Mouse (Mus musculus): ENCODE measurements around the gene Arf3. TPM values are rescaled to one million over a fixed set of nuclear protein-coding genes. Genes with fewer than 3 reads are reported as not detected.
A peak's percentile ranks its signal among the peaks of the same experiment; 100 is the strongest.

Gene Arf3
- polyA plus RNA-seq, 1 experiment from 2014 or later = 34.7 TPM

DNA sequence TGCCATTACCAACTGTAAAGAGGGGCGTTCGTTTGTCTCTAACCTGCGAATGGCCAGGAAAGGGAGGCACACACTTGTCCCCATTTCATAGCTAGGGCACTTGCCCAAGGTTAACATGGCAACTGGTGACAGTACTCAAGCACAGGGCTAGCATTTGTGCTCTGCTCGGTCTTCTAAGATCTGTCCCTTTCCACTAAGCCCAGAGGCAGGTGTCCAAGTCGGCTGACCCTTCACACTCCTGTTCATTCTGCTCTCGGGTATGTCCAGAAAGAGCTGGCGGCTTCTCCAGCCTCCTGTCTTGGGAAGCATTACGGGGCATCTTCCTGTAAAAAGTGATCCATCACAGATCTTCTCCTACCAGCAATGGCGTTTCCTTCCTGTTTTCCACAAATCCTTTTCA is 34.6 kb downstream of the Arf3 start:
- Histone ChIP-seq H3K27me3 (ENCODE audit: control insufficient read depth, insufficient read depth, low read length) (no peaks in the 10 kb centered on the region), H3K4me3 (ENCODE audit: low read depth, low read length) (peak overlapping the region; percentile 49), H3K4me1 (ENCODE audit: control insufficient read depth, insufficient read depth, low read length) (peaks cover 26% of the 10 kb centered on the region), H3K36me3 (ENCODE audit: control insufficient read depth, insufficient read depth, low read length) (no peaks in the 10 kb centered on the region), H3K9ac (ENCODE audit: low read length) (no peak overlapping the region), H3K4me2 (ENCODE audit: low read depth, severe bottlenecking) (peak overlapping the region; percentile 95; the same call in 1 of the 2 replicates), H3K9me3 (ENCODE audit: control insufficient read depth, low read length) (no peaks in the 10 kb centered on the region), H3K27ac (replicated peaks; ENCODE audit: low read depth, low read length) (no peak overlapping the region)
- WGBS = 39% methylated on average over 9 of the region's 9 CpGs
- DNase-seq (ENCODE audit: low spot score) = no peak
- ATAC-seq (ENCODE audit: insufficient number of reproducible peaks, low FRiP score, low TSS enrichment, low read depth) = no peak

DNA sequence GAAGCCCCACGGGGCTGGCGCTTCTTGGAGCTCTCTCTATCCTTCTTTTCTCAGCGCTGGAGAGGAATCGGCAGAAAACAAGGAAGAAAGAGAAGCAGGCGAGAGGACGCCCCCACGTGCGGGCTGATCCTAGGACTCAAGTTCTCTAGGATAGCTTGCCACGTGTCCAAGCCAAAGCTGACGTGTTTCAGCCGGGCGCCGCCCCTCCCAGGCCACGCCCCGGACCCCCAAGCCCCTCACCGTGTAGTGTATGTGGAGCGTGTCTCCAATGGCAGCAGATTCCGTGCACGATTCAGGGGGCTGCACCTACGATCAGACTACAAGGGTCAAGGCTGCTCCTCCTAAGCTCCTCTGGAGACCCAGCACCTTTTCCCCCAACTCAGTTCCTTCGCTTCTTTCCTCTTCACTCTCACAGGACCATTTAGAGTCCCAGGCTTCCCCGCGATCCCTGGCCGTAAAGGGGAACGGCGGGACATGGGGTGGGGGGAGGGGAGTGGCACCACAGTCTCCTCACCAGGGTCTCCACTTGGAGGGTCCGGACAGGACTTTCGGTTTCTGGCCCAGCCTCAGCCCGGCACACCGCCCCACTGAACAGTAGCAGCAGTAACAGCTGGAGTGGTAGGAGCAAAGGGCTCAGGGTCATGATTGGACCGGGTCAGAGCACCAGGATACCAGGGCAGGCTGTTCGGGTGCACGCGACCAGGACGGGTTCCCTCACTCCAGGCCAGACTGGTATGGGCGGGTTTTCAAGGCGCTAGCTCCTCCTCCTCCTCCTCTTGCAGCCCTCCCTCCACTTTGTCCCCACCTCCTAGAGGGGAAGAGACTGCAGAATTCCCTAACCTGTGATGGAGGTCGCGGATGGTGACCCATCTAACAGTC is 35.3 kb downstream of the Arf3 start, which contains the start of gene Fkbp11:
Gene Fkbp11 (minus strand): TSS at position 756 of the 879 bp plus-strand sequence.
- Histone ChIP-seq H3K36me3 (ENCODE audit: control insufficient read depth, insufficient read depth, low read length) (no peaks in the 10 kb centered on the region), H3K4me2 (ENCODE audit: low read depth, severe bottlenecking) (peak within 1 kb of the TSS; percentile 95), H3K4me1 (ENCODE audit: control insufficient read depth, insufficient read depth, low read length) (peaks cover 29% of the 10 kb centered on the region), H3K27ac (replicated peaks; ENCODE audit: low read depth, low read length) (0 out of 2 replicates have a peak within 1 kb of the TSS, but pooled peaks have one; percentile 21), H3K27me3 (ENCODE audit: control insufficient read depth, insufficient read depth, low read length) (no peaks in the 10 kb centered on the region), H3K9ac (ENCODE audit: low read length) (peak within 1 kb of the TSS; percentile 64), H3K4me3 (ENCODE audit: low read depth, low read length) (peak within 1 kb of the TSS; percentile 49), H3K9me3 (ENCODE audit: control insufficient read depth, low read length) (no peaks in the 10 kb centered on the region)
- peak; percentile 77 for ATAC-seq (ENCODE audit: insufficient number of reproducible peaks, low FRiP score, low TSS enrichment, low read depth)
- peak; percentile 83 for DNase-seq (ENCODE audit: low spot score)
- 1% methylated on average over 37 of the region's 39 CpGs for whole genome bisulfite sequencing

DNA sequence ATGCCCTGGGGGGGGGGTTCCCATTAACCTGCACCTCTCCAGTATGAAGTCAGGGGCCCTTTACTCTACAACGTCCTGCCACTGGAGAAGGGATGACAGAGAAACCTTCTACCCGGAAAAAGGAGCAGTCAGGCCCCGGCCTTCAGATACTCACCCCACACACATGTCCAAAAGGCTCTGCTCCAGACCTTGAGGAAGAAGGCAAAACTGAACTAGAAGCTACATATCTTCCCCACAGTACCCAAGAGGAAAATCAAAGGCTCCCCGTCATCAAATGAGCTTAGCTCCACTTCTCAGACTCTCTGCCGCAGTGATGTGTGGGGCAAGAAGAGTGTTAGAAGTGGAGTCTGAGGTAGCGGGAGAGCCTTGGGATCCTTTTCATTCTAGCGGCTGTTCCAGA is 36.3 kb downstream of the Arf3 start:
- Histone ChIP-seq H3K27ac (replicated peaks; ENCODE audit: low read depth, low read length) (no peak overlapping the region), H3K9me3 (ENCODE audit: control insufficient read depth, low read length) (no peaks in the 10 kb centered on the region), H3K4me3 (ENCODE audit: low read depth, low read length) (peak overlapping the region; percentile 49), H3K36me3 (ENCODE audit: control insufficient read depth, insufficient read depth, low read length) (no peaks in the 10 kb centered on the region), H3K9ac (ENCODE audit: low read length) (no peak overlapping the region; the same call in 1 of the 2 replicates), H3K4me1 (ENCODE audit: control insufficient read depth, insufficient read depth, low read length) (peaks cover 30% of the 10 kb centered on the region), H3K4me2 (ENCODE audit: low read depth, severe bottlenecking) (peak overlapping the region; percentile 95), H3K27me3 (ENCODE audit: control insufficient read depth, insufficient read depth, low read length) (no peaks in the 10 kb centered on the region)
- WGBS = 41% methylated on average over 7 of the region's 7 CpGs
- ATAC-seq (ENCODE audit: insufficient number of reproducible peaks, low FRiP score, low TSS enrichment, low read depth) (no peak), DNase-seq (ENCODE audit: low spot score) (no peak)

DNA sequence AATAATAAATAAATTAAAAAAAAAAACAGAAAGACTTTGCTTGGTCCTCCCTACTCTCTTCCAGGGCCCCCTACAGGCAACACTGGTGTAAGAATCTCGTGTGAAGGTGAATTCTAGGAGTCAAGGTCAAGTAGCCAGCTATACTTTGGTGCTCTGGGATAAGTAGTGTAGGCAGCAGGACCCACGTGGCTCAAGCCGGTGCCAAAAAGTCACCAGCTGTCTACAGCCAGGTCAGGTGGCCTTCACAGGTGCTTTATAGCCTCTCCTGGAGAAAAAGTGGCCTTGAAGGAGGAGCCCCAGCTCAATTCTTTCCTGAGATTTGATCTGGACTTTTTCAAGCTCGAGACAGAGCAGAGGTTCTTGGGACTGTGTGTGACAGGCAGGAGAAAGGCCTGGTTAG is 36.9 kb downstream of the Arf3 start:
- Histone ChIP-seq H3K36me3 (ENCODE audit: control insufficient read depth, insufficient read depth, low read length) (no peaks in the 10 kb centered on the region), H3K9me3 (ENCODE audit: control insufficient read depth, low read length) (no peaks in the 10 kb centered on the region), H3K9ac (ENCODE audit: low read length) (no peak overlapping the region), H3K27ac (replicated peaks; ENCODE audit: low read depth, low read length) (no peak overlapping the region), H3K4me1 (ENCODE audit: control insufficient read depth, insufficient read depth, low read length) (peaks cover 30% of the 10 kb centered on the region), H3K4me3 (ENCODE audit: low read depth, low read length) (no peak overlapping the region), H3K27me3 (ENCODE audit: control insufficient read depth, insufficient read depth, low read length) (no peaks in the 10 kb centered on the region), H3K4me2 (ENCODE audit: low read depth, severe bottlenecking) (no peak overlapping the region)
- no peak for DNase-seq (ENCODE audit: low spot score)
- no peak for ATAC-seq (ENCODE audit: insufficient number of reproducible peaks, low FRiP score, low TSS enrichment, low read depth)
- 81% methylated on average over 4 of the region's 4 CpGs for WGBS

DNA sequence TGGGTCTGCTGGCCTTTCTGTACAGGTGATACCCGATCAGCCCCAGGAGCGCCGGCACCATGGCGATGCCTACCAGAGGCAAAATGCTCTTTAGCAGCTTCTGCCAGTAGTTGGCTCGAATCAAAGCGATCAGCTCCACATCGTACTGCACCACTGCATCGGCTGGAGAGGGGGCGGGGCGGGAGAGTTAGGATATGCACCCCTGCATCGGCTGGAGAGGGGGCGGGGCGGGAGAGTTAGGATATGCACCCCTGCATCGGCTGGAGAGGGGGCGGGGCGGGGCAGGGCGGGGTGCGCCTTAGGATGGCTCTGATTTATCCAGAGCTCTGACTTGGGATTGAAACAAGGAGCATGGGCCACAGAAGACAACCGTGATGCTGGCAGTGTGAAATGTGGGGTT is 38.6 kb downstream of the Arf3 start:
- DNase-seq (ENCODE audit: low spot score) (no peak), ATAC-seq (ENCODE audit: insufficient number of reproducible peaks, low FRiP score, low TSS enrichment, low read depth) (no peak)
- Histone ChIP-seq H3K9me3 (ENCODE audit: control insufficient read depth, low read length) (no peaks in the 10 kb centered on the region), H3K4me1 (ENCODE audit: control insufficient read depth, insufficient read depth, low read length) (peaks cover 29% of the 10 kb centered on the region), H3K27me3 (ENCODE audit: control insufficient read depth, insufficient read depth, low read length) (no peaks in the 10 kb centered on the region), H3K36me3 (ENCODE audit: control insufficient read depth, insufficient read depth, low read length) (no peaks in the 10 kb centered on the region), H3K4me2 (ENCODE audit: low read depth, severe bottlenecking) (no peak overlapping the region; the same call in 1 of the 2 replicates), H3K27ac (replicated peaks; ENCODE audit: low read depth, low read length) (no peak overlapping the region), H3K4me3 (ENCODE audit: low read depth, low read length) (no peak overlapping the region), H3K9ac (ENCODE audit: low read length) (no peak overlapping the region)
- WGBS = 30% methylated on average over 19 of the region's 19 CpGs

DNA sequence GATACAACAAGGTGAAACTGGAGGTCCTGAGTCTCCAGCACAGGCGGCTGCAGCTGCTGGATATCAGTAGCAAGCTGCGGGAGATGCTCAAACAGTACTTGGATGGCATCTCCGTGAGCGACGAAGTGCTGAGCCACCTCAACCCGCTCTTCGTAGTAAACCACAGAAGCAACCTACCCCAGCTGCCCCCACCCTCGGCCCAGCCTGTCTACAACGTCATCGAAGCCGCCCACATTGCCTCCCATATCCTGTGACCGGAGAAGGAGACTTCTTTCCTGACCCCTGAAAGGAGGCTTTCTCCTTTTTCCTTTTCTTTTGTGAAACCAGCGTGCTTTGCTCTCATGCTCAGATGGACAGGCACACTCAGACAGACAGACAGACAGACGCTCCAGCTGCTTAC is 40.2 kb downstream of the Arf3 start:
- H3K4me3 ChIP-seq (ENCODE audit: low read depth, low read length) = no peak overlapping the region
- no peak for ATAC-seq (ENCODE audit: insufficient number of reproducible peaks, low FRiP score, low TSS enrichment, low read depth)
- H3K27ac ChIP-seq (replicated peaks; ENCODE audit: low read depth, low read length) = no peak overlapping the region
- H3K9me3 ChIP-seq (ENCODE audit: control insufficient read depth, low read length) = no peaks in the 10 kb centered on the region
- no peak for DNase-seq (ENCODE audit: low spot score)
- no peak overlapping the region for H3K9ac ChIP-seq (ENCODE audit: low read length)
- WGBS = 66% methylated on average over 14 of the region's 14 CpGs
- no peaks in the 10 kb centered on the region for H3K36me3 ChIP-seq (ENCODE audit: control insufficient read depth, insufficient read depth, low read length)
- H3K4me2 ChIP-seq (ENCODE audit: low read depth, severe bottlenecking) = no peak overlapping the region
- peaks cover 16% of the 10 kb centered on the region for H3K4me1 ChIP-seq (ENCODE audit: control insufficient read depth, insufficient read depth, low read length)
- no peaks in the 10 kb centered on the region for H3K27me3 ChIP-seq (ENCODE audit: control insufficient read depth, insufficient read depth, low read length)

DNA sequence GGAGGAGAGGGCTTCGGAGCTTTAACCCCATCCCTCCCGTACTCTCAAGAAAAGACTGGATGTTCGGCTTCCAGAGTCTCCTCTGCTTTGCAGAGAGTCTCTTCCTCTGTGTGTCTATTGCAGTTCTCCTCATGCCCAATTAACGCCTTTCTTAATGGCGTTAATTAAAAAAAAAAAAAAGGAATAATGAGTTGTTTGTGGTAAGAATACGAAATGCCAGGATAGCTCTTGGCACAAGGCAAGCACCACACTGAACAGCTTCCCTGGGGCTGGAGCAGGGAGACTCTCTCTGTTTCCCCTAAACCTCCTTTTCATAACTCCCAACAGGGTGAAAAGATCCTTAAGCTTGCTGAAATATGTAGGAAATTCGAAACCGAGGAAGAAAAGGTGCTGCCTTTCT is 40.8 kb downstream of the Arf3 start:
- peaks cover 16% of the 10 kb centered on the region for H3K4me1 ChIP-seq (ENCODE audit: control insufficient read depth, insufficient read depth, low read length)
- DNase-seq (ENCODE audit: low spot score) (no peak), ATAC-seq (ENCODE audit: insufficient number of reproducible peaks, low FRiP score, low TSS enrichment, low read depth) (no peak)
- no peaks in the 10 kb centered on the region for H3K9me3 ChIP-seq (ENCODE audit: control insufficient read depth, low read length)
- no peaks in the 10 kb centered on the region for H3K36me3 ChIP-seq (ENCODE audit: control insufficient read depth, insufficient read depth, low read length)
- no peaks in the 10 kb centered on the region for H3K27me3 ChIP-seq (ENCODE audit: control insufficient read depth, insufficient read depth, low read length)
- no peak overlapping the region for H3K27ac ChIP-seq (replicated peaks; ENCODE audit: low read depth, low read length)
- H3K4me3 ChIP-seq (ENCODE audit: low read depth, low read length) = no peak overlapping the region
- H3K9ac ChIP-seq (ENCODE audit: low read length) = no peak overlapping the region
- 77% methylated on average over 8 of the region's 8 CpGs for WGBS
- no peak overlapping the region for H3K4me2 ChIP-seq (ENCODE audit: low read depth, severe bottlenecking)

DNA sequence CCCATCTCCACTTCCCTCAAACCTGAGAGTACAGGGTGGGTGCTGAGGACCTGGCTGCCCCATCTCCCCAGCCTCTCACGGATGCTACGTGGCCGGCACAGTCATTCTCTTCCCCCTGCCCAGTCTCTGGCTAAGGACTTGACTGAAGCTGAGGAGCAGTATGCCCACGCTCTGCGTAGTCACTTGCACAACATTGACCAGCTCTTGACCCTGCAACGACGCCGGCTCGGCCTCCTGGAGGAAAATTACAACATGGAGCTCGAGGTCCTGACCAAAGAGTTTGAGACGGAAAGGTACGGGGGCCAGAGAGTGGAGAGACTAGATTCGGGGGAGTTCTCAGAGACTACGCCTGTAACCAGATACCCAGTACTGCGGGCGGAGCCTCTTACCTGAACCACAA is 45.7 kb downstream of the Arf3 start:
- H3K27ac ChIP-seq (replicated peaks; ENCODE audit: low read depth, low read length) = no peak overlapping the region
- no peaks in the 10 kb centered on the region for H3K36me3 ChIP-seq (ENCODE audit: control insufficient read depth, insufficient read depth, low read length)
- H3K4me2 ChIP-seq (ENCODE audit: low read depth, severe bottlenecking) = no peak overlapping the region
- no peak overlapping the region for H3K4me3 ChIP-seq (ENCODE audit: low read depth, low read length)
- no peaks in the 10 kb centered on the region for H3K9me3 ChIP-seq (ENCODE audit: control insufficient read depth, low read length)
- DNase-seq (ENCODE audit: low spot score) (no peak), ATAC-seq (ENCODE audit: insufficient number of reproducible peaks, low FRiP score, low TSS enrichment, low read depth) (no peak)
- no peaks in the 10 kb centered on the region for H3K27me3 ChIP-seq (ENCODE audit: control insufficient read depth, insufficient read depth, low read length)
- no peak overlapping the region for H3K9ac ChIP-seq (ENCODE audit: low read length)
- 57% methylated on average over 16 of the region's 16 CpGs for WGBS
- H3K4me1 ChIP-seq (ENCODE audit: control insufficient read depth, insufficient read depth, low read length) = no peaks in the 10 kb centered on the region
